Mouse (Mus musculus): ENCODE measurements around the gene Cd300a. TPM values are rescaled to one million over a fixed set of nuclear protein-coding genes. Genes with fewer than 3 reads are reported as not detected.

The Cd300a gene
- polyA plus RNA-seq (2012; rRNA removed), result 0.54 and 0.57 TPM in 2 replicates

GRCm38 (mm10) chr11:114889991-114890518, at the start of gene Cd300a:
Cd300a (plus strand) TSS chr11:114890041.
- no peak for DNase-seq (ENCODE audit: extremely low spot score in 1 of 2, low spot score in 1 of 2)

DNA sequence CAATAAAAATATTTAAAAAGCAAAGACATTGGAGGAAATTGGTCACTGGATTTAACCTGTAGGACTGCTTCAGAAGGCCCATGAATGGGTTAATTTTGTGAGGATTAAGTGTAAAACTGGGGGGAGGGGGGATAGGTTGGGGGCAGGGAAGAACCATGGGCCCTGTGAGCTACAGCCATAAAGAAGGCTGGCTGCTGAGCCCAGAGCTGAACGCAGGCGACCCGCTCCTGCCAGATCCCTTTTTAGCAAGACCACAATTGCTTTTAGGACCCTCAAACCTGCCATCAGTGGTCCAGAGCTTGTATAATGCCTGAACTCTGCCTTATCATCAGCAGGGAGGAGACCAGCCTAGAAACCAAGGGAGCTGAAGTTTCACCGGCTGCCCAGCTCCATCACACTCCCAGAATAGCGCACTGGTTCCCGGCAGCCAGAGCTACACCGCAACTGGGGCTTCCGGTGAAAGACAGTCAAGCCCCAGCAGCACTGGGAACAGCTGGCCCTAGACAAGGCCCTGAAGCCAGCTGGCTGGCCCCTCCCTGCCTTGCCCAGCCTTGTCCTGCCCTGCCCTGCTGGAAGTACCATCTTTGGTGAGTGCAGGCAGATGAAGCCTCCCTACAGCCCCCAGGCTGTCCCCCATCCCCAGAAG, 45.9 kb upstream of the Cd300a start:
- peak in 1 of 2 experiments; percentile 33 for DNase-seq (ENCODE audit: extremely low spot score in 1 of 2, low spot score in 1 of 2)

- DNase-seq (ENCODE audit: extremely low spot score in 1 of 2, low spot score in 1 of 2), result no peak
These were observed 45.2 kb upstream of the Cd300a start for GRCm38 (mm10) chr11:114844464-114845220.

- DNase-seq (ENCODE audit: extremely low spot score in 1 of 2, low spot score in 1 of 2), result no peak
These were observed 43.5 kb upstream of the Cd300a start for GRCm38 (mm10) chr11:114846336-114846735.

- DNase-seq (ENCODE audit: extremely low spot score in 1 of 2, low spot score in 1 of 2), result no peak
These were observed 42.8 kb upstream of the Cd300a start for GRCm38 (mm10) chr11:114847008-114847407.

DNA sequence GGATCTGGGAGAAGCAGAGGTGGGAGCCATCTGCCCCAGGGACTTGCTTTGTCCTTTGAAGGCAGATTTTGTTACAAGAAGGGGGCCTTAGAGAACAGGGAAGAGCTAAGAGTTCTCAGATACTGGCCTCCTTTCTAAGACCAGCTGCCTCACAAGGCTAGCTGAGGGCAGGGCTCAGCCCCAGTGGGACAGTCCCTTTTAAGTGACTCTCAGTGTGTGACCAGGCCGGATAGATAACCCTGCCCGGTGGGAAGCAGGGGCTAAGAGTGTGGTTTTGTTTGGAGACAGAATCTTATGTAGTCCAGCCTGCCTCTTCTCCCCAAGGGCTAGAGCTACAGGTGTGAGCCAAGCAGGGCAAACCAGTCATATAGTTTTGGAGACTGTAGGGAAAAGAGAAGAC, 40.3 kb upstream of the Cd300a start:
- no peak for DNase-seq (ENCODE audit: extremely low spot score in 1 of 2, low spot score in 1 of 2)

DNA sequence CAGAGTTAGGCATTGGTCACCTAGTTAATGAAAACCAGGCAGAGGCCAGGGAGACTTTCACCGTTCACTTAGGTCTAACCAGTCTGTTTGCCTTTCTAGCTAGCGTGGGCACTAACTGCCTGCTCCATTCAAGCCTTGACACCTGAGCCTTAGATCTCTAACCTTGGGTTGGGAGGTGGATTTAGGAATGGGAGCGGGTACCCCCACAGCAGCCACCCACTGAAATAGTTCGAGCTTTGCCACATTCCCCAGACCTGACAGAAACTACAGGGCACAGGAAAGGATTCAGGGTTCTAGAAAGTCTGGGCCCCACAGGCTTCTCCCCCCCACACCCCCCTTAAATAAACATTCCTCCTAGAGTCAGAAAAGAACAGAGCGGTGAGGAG, 39.8 kb upstream of the Cd300a start:
- DNase-seq (ENCODE audit: extremely low spot score in 1 of 2, low spot score in 1 of 2), result no peak

- DNase-seq (ENCODE audit: extremely low spot score in 1 of 2, low spot score in 1 of 2), result no peak
These were observed 39.2 kb upstream of the Cd300a start, which contains the start of gene Gprc5c for GRCm38 (mm10) chr11:114850452-114851268. Gprc5c (plus strand) TSS chr11:114851152.

DNA sequence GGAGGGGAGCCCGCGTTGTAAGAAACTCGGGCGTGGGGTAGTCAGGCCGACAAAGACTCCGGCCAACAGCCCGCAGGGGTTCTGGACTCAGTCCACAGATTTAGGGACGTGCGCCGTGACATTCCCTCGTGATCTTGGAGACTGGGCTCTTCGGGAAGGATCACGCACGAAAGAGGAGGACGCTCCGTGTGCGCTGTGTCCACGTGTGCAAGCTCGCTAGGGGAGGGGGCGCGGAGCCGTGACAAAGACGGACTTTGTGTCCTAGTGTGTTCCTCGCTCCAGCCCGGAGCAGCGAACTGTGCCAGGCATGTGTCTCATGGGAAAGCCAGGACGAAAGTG, 38.6 kb upstream of the Cd300a start:
- peak in 1 of 2 experiments; percentile 9 for DNase-seq (ENCODE audit: extremely low spot score in 1 of 2, low spot score in 1 of 2)

DNA sequence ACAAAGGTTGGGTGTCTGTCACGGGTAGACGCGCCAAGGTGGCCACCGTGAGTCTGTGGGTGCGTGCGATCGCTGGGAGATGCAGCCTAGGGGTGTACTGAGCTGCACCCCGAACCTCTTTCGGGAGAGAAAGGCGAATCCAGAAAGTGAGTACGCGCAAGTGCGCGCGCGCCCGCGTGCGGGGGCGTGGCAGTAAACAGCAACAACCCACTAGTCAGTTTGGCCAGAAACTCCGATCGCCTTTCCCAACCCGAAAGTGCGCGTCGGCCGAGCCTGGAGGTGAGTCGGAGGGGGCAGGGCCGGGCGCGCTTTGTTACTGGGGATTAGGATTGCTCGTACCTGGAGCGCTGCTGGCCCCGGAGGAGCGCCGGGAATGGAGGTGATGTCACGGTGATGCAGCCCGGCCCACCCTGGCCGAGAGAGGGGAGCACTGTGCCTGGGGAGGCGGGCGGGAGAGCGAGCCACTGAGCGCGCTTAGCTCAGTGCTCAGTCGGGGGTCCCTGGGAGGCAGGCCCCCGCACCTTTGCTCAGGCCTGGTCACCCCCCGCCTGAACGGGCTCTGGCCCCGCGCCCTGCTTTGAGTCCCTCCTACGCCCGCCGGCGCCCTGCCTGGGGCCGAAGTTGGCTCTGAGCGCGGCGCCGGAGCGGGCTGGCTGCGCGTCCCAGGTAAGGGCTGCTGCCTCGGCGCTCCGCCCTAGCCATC, 38.1 kb upstream of the Cd300a start:
- DNase-seq (ENCODE audit: extremely low spot score in 1 of 2, low spot score in 1 of 2), result peak in 1 of 2 experiments; percentile 25

GRCm38 (mm10) chr11:114852311-114853173, 37.3 kb upstream of the Cd300a start:
- no peak for DNase-seq (ENCODE audit: extremely low spot score in 1 of 2, low spot score in 1 of 2)

DNA sequence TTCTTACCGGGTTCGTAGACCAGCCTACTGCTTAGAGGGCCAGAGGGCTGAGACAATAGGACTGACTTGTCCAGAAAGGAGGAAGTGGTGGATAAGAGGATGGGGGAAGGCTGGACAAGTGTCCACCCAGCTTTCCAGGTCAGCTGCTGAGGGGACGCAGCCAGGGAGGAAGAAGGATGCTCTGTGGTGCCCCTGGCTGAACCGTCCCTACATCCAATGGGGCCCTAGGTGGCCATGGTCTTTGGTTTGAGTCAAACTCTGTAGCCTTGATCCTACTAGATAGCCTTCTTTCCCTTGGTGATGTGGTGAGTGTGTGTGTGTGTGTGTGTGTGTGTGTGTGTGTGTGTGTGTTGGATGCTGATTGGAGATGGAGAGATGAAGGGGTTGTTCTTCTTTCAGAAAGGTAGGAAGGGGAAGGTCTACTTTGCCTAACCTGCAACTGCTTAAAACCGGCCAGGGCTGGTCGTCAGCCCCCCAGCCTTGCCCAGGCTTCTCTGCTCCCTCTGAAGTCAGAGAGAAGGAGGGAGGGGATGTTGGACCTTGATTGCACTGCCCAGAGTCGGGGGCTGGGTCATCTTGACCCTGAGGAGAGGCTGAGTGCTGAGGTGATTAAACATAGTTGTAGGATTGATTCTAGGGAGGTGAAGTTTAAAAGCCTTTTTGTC, 36.5 kb upstream of the Cd300a start:
- no peak for DNase-seq (ENCODE audit: extremely low spot score in 1 of 2, low spot score in 1 of 2)

DNA sequence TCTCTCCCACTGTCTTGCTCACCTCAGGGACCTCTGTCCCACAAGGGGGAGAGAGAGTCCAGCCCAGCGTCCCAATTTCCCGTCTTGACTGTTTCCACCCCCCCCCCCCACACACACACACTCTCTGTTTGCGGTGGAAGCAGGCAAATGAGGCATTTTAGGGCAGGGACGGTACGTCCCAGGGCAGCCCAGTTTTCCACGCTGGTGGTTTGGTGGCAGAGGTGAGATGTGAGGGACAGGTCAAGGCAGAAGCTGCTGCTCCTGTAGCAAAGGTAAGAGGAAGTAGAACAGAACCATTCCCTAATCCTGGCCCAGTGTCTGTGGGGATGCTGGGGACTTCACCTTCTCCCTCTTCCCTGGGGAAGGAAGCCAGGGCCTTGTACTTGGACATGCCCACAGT, 35.3 kb upstream of the Cd300a start:
- DNase-seq (ENCODE audit: extremely low spot score in 1 of 2, low spot score in 1 of 2), result no peak

DNA sequence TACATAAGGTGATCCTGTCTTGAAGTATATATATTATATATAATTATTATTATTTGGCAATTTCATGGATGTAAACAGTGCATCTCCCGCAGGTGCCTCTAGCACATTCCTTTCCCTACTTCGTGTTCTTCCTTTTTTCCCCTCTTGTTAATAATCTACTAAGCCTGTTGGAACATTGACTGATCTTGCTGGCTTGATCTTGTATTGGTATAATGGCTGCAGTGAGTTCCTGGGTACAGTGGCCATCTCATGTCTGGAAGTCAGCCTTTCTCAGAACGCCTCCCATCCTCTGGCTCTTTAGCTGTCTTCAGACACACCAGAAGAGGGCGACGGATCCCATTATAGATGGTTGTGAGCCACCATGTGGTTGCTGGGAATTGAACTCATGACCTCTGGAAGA, 33.7 kb upstream of the Cd300a start:
- no peak for DNase-seq (ENCODE audit: extremely low spot score in 1 of 2, low spot score in 1 of 2)

GRCm38 (mm10) chr11:114858641-114859040, 31.2 kb upstream of the Cd300a start:
- DNase-seq (ENCODE audit: extremely low spot score in 1 of 2, low spot score in 1 of 2), result no peak

GRCm38 (mm10) chr11:114861057-114861456, 28.8 kb upstream of the Cd300a start:
- DNase-seq (ENCODE audit: extremely low spot score in 1 of 2, low spot score in 1 of 2), result no peak

- no peak for DNase-seq (ENCODE audit: extremely low spot score in 1 of 2, low spot score in 1 of 2)
These were observed 27.2 kb upstream of the Cd300a start for GRCm38 (mm10) chr11:114862687-114863086.

- DNase-seq (ENCODE audit: extremely low spot score in 1 of 2, low spot score in 1 of 2), result no peak
These were observed 25.9 kb upstream of the Cd300a start for GRCm38 (mm10) chr11:114863918-114864420.

DNA sequence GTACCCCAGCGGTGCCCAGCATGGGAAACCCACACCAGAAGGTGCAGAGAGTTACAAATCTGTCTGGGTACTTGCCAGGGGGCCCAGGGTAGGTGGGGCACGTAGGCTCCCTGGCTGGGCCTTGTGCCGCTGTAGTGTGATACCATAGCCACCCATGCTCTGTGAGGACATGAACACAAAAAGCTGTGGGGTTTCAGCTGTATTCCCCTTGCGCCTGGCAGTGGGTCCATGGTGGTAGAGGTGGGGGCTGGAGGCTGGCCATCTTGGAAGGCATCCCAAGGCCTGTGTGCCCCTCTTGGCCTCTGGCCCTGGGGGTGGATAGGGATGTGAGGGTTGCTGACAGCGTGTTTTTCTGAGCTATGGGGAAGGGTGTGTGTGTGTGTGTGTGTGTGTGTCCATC, 23.8 kb upstream of the Cd300a start:
- DNase-seq (ENCODE audit: extremely low spot score in 1 of 2, low spot score in 1 of 2), result no peak
